Mouse (Mus musculus) heart, postnatal 10 days (tissue): Measurements from ENCODE around the gene Olfr1150-ps1. TPM values are rescaled to one million over a fixed set of nuclear protein-coding genes. Genes with fewer than 3 reads are reported as not detected.

Experiments used
- DNase-seq, 2 experiments: peaks; one replicate each; pipeline ENCODE4 v3.0.0; 2021
- intact Hi-C: fragments of 180-260 bp; cut with DNase I; formaldehyde crosslinking; loops from one replicate; pipeline ENCODE4 v1.15.1; 2025
- total RNA-seq, 2 experiments: library from RNA; stranded (reverse); gene quantifications; 2 replicates each; pipeline ENCODE4 v1.2.3; 2021

Gene Olfr1150-ps1
- not detected for total RNA-seq

DNA sequence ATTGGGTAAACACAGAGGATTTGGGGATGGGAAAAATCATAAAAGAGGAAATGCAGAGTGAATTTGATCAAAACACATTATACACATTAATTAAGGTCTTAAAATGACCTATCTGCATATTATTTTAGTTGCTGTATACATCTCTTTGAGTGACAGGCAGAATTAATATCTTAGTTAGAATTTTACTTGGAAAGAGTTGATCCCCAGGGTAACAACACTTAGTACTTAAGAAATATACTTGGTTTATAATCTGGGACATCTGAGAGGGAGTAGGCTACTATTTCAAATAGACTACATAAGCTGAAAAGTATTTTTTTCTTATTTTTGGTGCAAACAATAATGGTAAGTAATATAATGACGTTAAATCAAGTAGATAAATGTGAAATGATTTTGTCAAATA is at the start of gene Olfr1150-ps1:
TSS of gene Olfr1150-ps1 (plus strand) at position 301 of the 400 bp plus-strand sequence.
- intact Hi-C loops, result no loop called here
- no peak for DNase-seq

DNA sequence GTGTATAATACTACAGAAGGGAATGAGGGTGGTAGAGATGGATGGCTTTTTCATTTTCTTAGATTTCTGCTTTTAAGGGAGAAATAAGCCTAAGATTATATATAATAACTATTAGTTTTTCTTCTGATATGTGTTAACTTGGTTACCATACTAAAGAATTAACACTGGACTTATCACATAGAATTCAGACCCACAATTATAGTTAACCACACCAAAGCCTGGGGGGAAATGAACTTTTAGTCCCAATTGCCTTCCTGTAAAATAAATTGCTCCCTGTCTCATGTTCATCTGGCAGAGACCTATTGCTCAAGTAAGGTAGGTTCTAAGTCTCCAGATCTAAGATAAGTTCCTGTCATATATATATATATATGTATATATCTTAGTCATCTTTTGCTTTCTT is 43.5 kb upstream of the Olfr1150-ps1 start, which contains the start of gene Olfr1143:
TSS of gene Olfr1143 (plus strand) at position 301 of the 400 bp plus-strand sequence.
- DNase-seq, result no peak
- intact Hi-C loops, result no loop called here

DNA sequence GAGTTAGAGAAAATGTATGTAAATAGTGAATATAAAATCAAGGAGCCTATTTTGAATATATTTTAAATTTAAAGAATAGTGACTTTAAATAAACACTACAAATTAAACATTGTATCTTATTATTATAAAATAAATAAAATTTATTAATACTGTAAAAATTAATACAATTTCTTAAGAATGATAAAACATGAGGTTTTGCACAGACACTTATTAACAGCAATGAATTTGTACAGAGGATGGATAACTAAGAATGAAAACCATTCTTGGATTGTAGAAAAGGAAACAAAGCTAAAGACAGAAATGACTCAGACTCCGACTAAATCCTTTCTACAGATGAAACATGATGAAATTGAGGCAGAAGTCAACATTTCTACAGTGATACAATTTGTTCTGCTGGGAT is 34.3 kb upstream of the Olfr1150-ps1 start, which contains the start of gene Olfr1145:
TSS of gene Olfr1145 (plus strand) at position 301 of the 400 bp plus-strand sequence.
- DNase-seq, result no peak
- intact Hi-C loops, result no loop called here

DNA sequence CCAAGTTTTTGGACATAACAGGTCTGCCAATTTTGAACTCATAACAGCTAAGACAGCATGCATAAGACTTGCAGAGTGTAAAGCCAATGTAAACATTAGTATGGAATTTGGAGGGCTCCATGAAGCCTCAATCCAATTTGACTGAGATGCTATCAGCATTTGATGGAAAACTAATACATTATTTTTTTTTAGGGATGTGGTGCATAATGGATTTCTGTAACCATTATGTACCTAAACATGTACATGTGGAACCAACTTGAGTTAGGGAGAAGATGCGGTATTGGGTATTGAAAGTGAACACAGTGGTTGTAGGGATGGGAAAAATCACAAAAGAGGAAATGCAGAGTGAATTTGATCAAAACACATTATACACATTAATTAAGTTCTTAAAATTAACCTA is 13.6 kb upstream of the Olfr1150-ps1 start, which contains the start of gene Olfr1148:
TSS of gene Olfr1148 (plus strand) at position 301 of the 400 bp plus-strand sequence.
- intact Hi-C loops, result no loop called here
- DNase-seq, result no peak

DNA sequence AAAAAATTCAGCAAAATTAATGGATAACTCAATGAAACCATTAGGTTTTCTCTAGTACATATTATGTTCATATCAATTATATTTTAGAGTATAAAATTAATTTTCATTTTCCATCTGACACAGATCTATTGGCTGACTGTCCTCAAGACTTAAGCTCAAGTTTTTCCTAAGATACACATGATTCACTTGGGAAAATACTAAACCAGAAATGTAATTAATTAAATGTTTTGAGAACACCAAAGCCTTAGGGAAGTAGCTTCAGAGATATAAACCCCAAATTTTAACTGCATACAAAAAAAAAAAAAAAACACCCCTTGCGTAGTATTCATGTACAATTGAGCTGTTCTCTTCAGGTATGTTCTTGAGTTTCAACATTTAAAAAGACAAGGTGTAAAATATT is 11.8 kb downstream of the Olfr1150-ps1 start, which contains the start of gene Olfr1151:
TSS of gene Olfr1151 (plus strand) at position 301 of the 400 bp plus-strand sequence.
- intact Hi-C loops, result no loop called here
- no peak for DNase-seq

DNA sequence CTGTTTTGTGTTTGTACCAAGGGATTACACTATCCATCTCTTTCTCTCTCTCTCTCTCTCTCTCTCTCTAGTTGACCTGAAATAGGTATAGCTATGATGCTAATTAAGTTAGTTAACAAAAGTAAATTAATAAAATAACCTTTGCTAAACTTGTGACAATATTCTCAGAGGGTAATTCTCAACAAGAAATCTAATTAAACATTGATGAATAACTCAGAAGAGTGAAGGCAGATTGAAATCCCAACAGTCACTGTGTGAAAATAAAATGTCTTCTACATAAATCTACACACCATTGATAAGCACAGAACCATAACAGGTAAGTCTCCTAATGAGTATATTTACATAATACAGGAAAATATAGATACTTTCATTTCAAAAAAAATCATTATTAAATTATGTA is 22.4 kb downstream of the Olfr1150-ps1 start, which contains the start of gene Olfr1152:
TSS of gene Olfr1152 (plus strand) at position 301 of the 400 bp plus-strand sequence.
- no peak for DNase-seq
- intact Hi-C loops, result no loop called here

DNA sequence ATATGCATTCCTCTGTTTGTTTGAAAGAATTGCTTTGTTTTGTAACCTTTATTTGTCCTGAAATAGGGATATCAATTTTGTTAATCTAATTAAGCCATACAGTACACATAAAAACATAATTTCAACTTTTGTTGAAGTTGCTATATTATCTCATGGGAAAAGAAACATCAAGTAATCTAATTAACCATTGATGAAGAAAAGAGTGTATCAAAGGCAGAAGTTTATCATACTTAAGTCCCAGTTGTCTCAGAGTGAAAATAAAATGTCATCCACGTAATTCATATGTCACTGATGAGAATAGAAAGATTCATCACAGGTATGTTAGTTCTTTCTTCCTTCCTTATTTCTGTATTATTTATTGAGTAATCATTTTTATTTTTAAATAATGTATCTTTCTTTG is 50.9 kb downstream of the Olfr1150-ps1 start, which contains the start of gene Olfr1153:
TSS of gene Olfr1153 (plus strand) at position 301 of the 400 bp plus-strand sequence.
- intact Hi-C loops, result no loop called here
- DNase-seq, result no peak

Other genes with a start within 250 kb of the Olfr1150-ps1 start
- not detected for gene Olfr1130, start 237.8 kb upstream of the Olfr1150-ps1 start, total RNA-seq
- gene Olfr1131, start 216.9 kb upstream of the Olfr1150-ps1 start, total RNA-seq, result not detected
- not detected for gene Olfr1132, start 206.5 kb upstream of the Olfr1150-ps1 start, total RNA-seq
- not detected for gene Olfr1133, start 196.6 kb upstream of the Olfr1150-ps1 start, total RNA-seq
- gene Olfr1134, start 185.5 kb upstream of the Olfr1150-ps1 start, total RNA-seq, result not detected
- not detected for gene Olfr1135, start 170.3 kb upstream of the Olfr1150-ps1 start, total RNA-seq
- gene Olfr1136, start 150.0 kb upstream of the Olfr1150-ps1 start, total RNA-seq, result not detected
- not detected for gene Olfr1137, start 130.8 kb upstream of the Olfr1150-ps1 start, total RNA-seq
- gene Olfr1138, start 104.0 kb upstream of the Olfr1150-ps1 start, total RNA-seq, result not detected
- gene Olfr1140, start 100.2 kb upstream of the Olfr1150-ps1 start, total RNA-seq, result not detected
- not detected for gene Olfr1141, start 90.0 kb upstream of the Olfr1150-ps1 start, total RNA-seq
- not detected for gene Olfr152, start 64.5 kb upstream of the Olfr1150-ps1 start, total RNA-seq
- not detected for gene Olfr1143, start 43.4 kb upstream of the Olfr1150-ps1 start, total RNA-seq
- not detected for gene Olfr1145, start 34.2 kb upstream of the Olfr1150-ps1 start, total RNA-seq
- not detected for gene Olfr1148, start 13.5 kb upstream of the Olfr1150-ps1 start, total RNA-seq
- not detected for gene Olfr1151, start 11.9 kb downstream of the Olfr1150-ps1 start, total RNA-seq
- gene Olfr1152, start 22.5 kb downstream of the Olfr1150-ps1 start, total RNA-seq, result not detected
- not detected for gene Olfr1153, start 51.0 kb downstream of the Olfr1150-ps1 start, total RNA-seq
- gene Olfr1154, start 61.2 kb downstream of the Olfr1150-ps1 start, total RNA-seq, result not detected
- gene Olfr1155, start 101.1 kb downstream of the Olfr1150-ps1 start, total RNA-seq, result not detected
- not detected for gene Olfr1156, start 109.1 kb downstream of the Olfr1150-ps1 start, total RNA-seq
- not detected for gene Olfr1157, start 124.3 kb downstream of the Olfr1150-ps1 start, total RNA-seq
- gene Olfr74, start 130.7 kb downstream of the Olfr1150-ps1 start, total RNA-seq, result not detected
- gene Olfr1158, start 146.1 kb downstream of the Olfr1150-ps1 start, total RNA-seq, result not detected
- gene Olfr1160, start 164.3 kb downstream of the Olfr1150-ps1 start, total RNA-seq, result not detected
- not detected for gene Olfr1161, start 178.8 kb downstream of the Olfr1150-ps1 start, total RNA-seq
- not detected for gene Olfr73, start 193.7 kb downstream of the Olfr1150-ps1 start, total RNA-seq
- gene Olfr1162, start 207.1 kb downstream of the Olfr1150-ps1 start, total RNA-seq, result not detected
- not detected for gene Olfr1163, start 227.8 kb downstream of the Olfr1150-ps1 start, total RNA-seq
- gene Olfr1164, start 250.0 kb downstream of the Olfr1150-ps1 start, total RNA-seq, result not detected